27 mouse cellular contexts compared by ENCODE assay signal in genomic region chr7:125214036-125214435, GRCm38 (mm10).
"Had no signal": no experiment of that assay in that cellular context is flagged by ENCODE, and none has a peak within 500 bp of the region (broad histone marks: within the 10 kb centered on the region; RNA-seq: fewer than 3 reads in every experiment).

No protein-coding gene starts in this region.

- DNase-seq: left cerebral cortex, postnatal 4 days; liver; liver, embryonic 13.5 days; liver, postnatal 0 days; lung, adult 18-20 months; lung, adult 2 months; lung, embryonic 14.5 days; lung, postnatal 10 days; lung, postnatal 14 days; lung, postnatal 36 days; lung, postnatal 4 days; midbrain, embryonic 14.5 days had no signal

- H3K4me1 ChIP-seq: limb, embryonic 13.5 days; limb, embryonic 15.5 days; liver, embryonic 12.5 days; liver, embryonic 13.5 days; liver, embryonic 15.5 days; lung, embryonic 15.5 days; megakaryocyte, embryonic 14.5 days; midbrain, embryonic 12.5 days; midbrain, embryonic 13.5 days had no signal

- H3K27ac ChIP-seq: limb, embryonic 10.5 days; limb, embryonic 12.5 days; limb, embryonic 13.5 days; limb, embryonic 15.5 days; liver, embryonic 12.5 days; liver, embryonic 13.5 days; liver, embryonic 14.5 days; liver, embryonic 15.5 days; lung, embryonic 15.5 days; macrophage; midbrain, embryonic 10.5 days; midbrain, embryonic 12.5 days; midbrain, embryonic 13.5 days; midbrain, embryonic 15.5 days had no signal

- H3K36me3 ChIP-seq: limb, embryonic 10.5 days; limb, embryonic 12.5 days; limb, embryonic 13.5 days; limb, embryonic 15.5 days; liver, embryonic 12.5 days; liver, embryonic 13.5 days; liver, embryonic 15.5 days; lung, embryonic 15.5 days; midbrain, embryonic 10.5 days; midbrain, embryonic 12.5 days; midbrain, embryonic 13.5 days; midbrain, embryonic 15.5 days had no signal

- H3K27me3 ChIP-seq: limb, embryonic 13.5 days; limb, embryonic 15.5 days; liver, embryonic 12.5 days; liver, embryonic 13.5 days; liver, embryonic 15.5 days; lung, embryonic 15.5 days; midbrain, embryonic 12.5 days; midbrain, embryonic 13.5 days; midbrain, embryonic 15.5 days had no signal

- H3K4me3 ChIP-seq: limb, embryonic 10.5 days; limb, embryonic 12.5 days; limb, embryonic 13.5 days; limb, embryonic 15.5 days; liver, embryonic 12.5 days; liver, embryonic 13.5 days; liver, embryonic 15.5 days; lung, embryonic 15.5 days; megakaryocyte, embryonic 14.5 days; midbrain, embryonic 10.5 days; midbrain, embryonic 12.5 days; midbrain, embryonic 13.5 days; midbrain, embryonic 15.5 days; myocyte had no signal

- H3K9me3 ChIP-seq: limb, embryonic 10.5 days; limb, embryonic 12.5 days; limb, embryonic 13.5 days; limb, embryonic 15.5 days; liver, embryonic 12.5 days; liver, embryonic 13.5 days; liver, embryonic 15.5 days; lung, embryonic 15.5 days; megakaryocyte, embryonic 14.5 days; midbrain, embryonic 10.5 days; midbrain, embryonic 12.5 days; midbrain, embryonic 13.5 days; midbrain, embryonic 15.5 days had no signal
